Mouse (Mus musculus) heart, adult 2 months (tissue): ENCODE results near the gene Lrch4. TPM values are rescaled to one million over a fixed set of nuclear protein-coding genes. Genes with fewer than 3 reads are reported as not detected.
A peak's percentile ranks its signal among the peaks of the same experiment; 100 is the strongest.

Source experiments
- DNase-seq, 2 experiments: peaks; one replicate each; pipeline ENCODE4 v3.0.0; 2021
- H3K27ac ChIP-seq: fragments of 200-600 bp; 2 replicates; pipeline ENCODE4 v1.8.1; 2022
- H3K27me3 ChIP-seq: fragments of 200-500 bp; 2 replicates; pipeline ENCODE4 v1.6.1; 2012; ENCODE audit warnings: mild to moderate bottlenecking, low read length, inconsistent platforms, mixed read lengths; ENCODE audit not compliant: control insufficient read depth, insufficient read depth
- H3K36me3 ChIP-seq: fragments of 200-500 bp; 2 replicates; pipeline ENCODE4 v1.6.1; 2012; ENCODE audit warnings: low read length, inconsistent platforms; ENCODE audit not compliant: control insufficient read depth, insufficient read depth
- H3K4me1 ChIP-seq: fragments of 200-500 bp; 2 replicates; pipeline ENCODE4 v1.6.1; 2011; ENCODE audit warnings: low read length; ENCODE audit not compliant: control insufficient read depth, insufficient read depth
- H3K4me3 ChIP-seq: fragments of 200-600 bp; 2 replicates; pipeline ENCODE4 v1.8.1; 2022
- H3K79me2 ChIP-seq: fragments of 200-500 bp; replicated peaks from 2 replicates; pipeline ENCODE4 v1.6.1; 2012; ENCODE audit warnings: mild to moderate bottlenecking, inconsistent platforms, low read length, moderate library complexity, mixed read lengths; ENCODE audit not compliant: control insufficient read depth, insufficient read depth
- H3K9ac ChIP-seq: fragments of 200-500 bp; 2 replicates; pipeline ENCODE4 v1.6.1; 2012; ENCODE audit warnings: low read depth, mild to moderate bottlenecking, control low read depth, inconsistent platforms, low read length, mixed read lengths
- CTCF ChIP-seq: fragments of 200-600 bp; IDR thresholded peaks from 2 replicates; pipeline ENCODE4 v1.8.1; 2022; ENCODE audit warnings: antibody characterized with exemption, mild to moderate bottlenecking, moderate library complexity
- EP300 ChIP-seq: fragments of 200-500 bp; IDR thresholded peaks from 2 replicates; pipeline ENCODE4 v1.6.1; 2011; ENCODE audit warnings: low read depth, low read length, control low read depth; ENCODE audit not compliant: insufficient read depth
- POLR2A ChIP-seq: fragments of 200-500 bp; IDR thresholded peaks from 2 replicates; pipeline ENCODE4 v1.6.1; 2011; ENCODE audit warnings: mild to moderate bottlenecking, low read depth, low read length, control low read depth; ENCODE audit not compliant: insufficient read depth
- WGBS: fragments of 180-500 bp; shearing (Covaris S2); methylation state at CpG from one replicate; pipeline ENCODE4 v1.1.7; 2018; 5-methylcytosine and 5-hydroxymethylcytosine counted together
- intact Hi-C: fragments of 180-260 bp; cut with DNase I; formaldehyde crosslinking; loops from one replicate; pipeline ENCODE4 v1.15.1; 2025
- polyA plus RNA-seq: library from polyadenylated mRNA; depleted of rRNA; stranded (reverse); fragments of >200 nt; gene quantifications from 2 replicates; pipeline ENCODE4 v1.2.3, GENCODE M21; 2012
- total RNA-seq, 2 experiments: library from RNA; stranded (reverse); gene quantifications; 2 replicates each; pipeline ENCODE4 v1.2.3; 2021

The Lrch4 gene
- total and polyA plus RNA-seq, 3 experiments = 17.1 to 29.1 (median 20.0) TPM

DNA sequence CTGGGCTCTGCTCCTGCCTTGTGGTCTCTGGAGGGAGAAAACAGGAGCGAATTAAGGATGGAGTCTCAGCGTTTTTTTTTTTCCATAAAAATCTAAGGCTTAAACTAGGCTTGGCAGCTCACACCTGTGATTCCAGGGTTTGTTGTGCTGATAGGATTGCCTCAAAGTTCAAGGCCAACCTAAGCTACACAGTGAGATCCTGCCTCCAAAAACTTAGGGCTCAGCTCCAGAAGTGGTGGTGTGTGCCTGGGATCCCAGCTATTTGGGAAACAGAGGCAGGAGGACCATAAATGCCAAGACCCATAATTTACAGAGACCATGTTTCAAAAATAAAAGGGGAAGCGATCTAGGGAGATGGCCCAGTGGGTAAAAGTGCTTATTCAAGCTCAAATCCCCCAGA, 19.6 kb upstream of the Lrch4 start:
- no peaks in the 10 kb centered on the region for H3K36me3 ChIP-seq
- intact Hi-C loops = no loop called here
- 82% methylated on average over 3 of the region's 3 CpGs for WGBS
- no peaks in the 10 kb centered on the region for H3K79me2 ChIP-seq
- H3K4me3 ChIP-seq = no peak overlapping the region
- no peak overlapping the region for H3K9ac ChIP-seq
- no peak overlapping the region for H3K27ac ChIP-seq
- H3K4me1 ChIP-seq = peaks cover 10% of the 10 kb centered on the region
- TF ChIP-seq POLR2A (no peak), CTCF (no peak), EP300 (no peak)
- no peak for DNase-seq
- no peaks in the 10 kb centered on the region for H3K27me3 ChIP-seq

DNA sequence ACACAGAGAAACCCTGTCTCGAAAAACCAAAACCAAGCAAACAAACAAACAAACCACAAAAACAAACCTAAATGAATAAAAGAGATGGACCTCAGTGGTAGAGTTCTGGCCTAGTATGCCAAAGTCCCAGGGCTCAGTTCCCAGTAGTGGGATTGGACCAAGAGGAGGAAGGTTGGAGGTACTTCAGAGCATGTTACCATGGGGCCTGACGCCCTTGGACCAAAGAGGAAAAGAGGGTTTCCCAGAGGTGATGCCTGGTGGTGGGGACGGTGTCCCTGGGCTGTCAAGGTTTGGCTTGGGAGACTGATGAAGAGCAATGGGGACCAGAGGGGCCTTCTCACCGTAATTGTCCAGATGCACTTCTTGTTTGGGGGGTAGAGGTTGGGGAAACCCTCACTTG, 18.9 kb upstream of the Lrch4 start:
- no peaks in the 10 kb centered on the region for H3K79me2 ChIP-seq
- WGBS = 69% methylated on average over 4 of the region's 4 CpGs
- intact Hi-C loops = loop anchor here (1.0 kb wide), 1 partner anchor 18 kb away; no protein-coding TSS in a partner anchor
- peak in 1 of 2 experiments; percentile 11 for DNase-seq
- peak overlapping the region; percentile 43 for H3K4me3 ChIP-seq
- H3K27ac ChIP-seq = peak overlapping the region; percentile 78
- peaks cover 10% of the 10 kb centered on the region for H3K4me1 ChIP-seq
- H3K36me3 ChIP-seq = no peaks in the 10 kb centered on the region
- TF ChIP-seq CTCF (no peak), POLR2A (no peak)
- peak overlapping the region; percentile 17 for H3K9ac ChIP-seq
- H3K27me3 ChIP-seq = no peaks in the 10 kb centered on the region

DNA sequence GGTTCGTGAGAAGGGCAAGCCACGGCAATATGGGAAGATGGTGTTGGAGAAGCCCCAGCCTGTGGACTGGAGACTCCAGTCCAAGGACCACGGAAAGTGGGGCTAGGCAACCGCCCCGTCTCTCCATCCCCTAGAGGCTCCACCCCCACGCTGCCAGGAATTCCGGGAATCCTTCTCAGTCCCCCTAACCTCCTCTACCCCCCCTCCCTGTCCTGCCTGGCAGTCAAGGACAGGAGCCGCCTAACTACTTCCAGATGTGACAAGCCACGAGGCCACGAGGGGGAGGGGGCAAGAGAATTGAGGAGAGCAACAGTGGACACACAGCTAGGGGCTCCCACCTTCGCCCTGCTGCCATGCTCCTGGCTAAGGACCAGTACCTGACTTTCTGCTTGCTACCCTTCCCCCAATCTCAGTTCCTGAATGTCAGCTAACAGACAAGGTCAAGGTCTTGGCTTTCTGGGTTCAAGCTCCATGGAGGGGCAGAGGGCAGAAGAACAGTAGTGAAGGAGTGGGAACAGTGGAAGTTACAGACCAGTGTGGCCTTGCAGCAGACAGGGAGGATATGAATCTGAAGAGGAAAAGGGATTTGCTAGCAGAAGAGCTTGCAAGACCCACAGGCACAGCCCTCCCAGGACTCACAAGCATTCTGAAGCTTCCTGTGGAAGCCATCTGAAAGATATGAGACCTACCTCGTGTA, 18.2 kb upstream of the Lrch4 start:
- Histone ChIP-seq H3K36me3 (no peaks in the 10 kb centered on the region), H3K27ac (peak overlapping the region; percentile 78), H3K9ac (peak overlapping the region; percentile 61), H3K4me1 (peaks cover 10% of the 10 kb centered on the region), H3K79me2 (no peaks in the 10 kb centered on the region), H3K4me3 (peak overlapping the region; percentile 43), H3K27me3 (no peaks in the 10 kb centered on the region)
- intact Hi-C loops = loop anchor here (1.0 kb wide), 1 partner anchor 18 kb away; no protein-coding TSS in a partner anchor
- peak; percentile 81 to 85 for DNase-seq
- TF ChIP-seq EP300 (peak; percentile 87), POLR2A (0 out of 2 replicates have a peak, but pooled peaks have one; percentile 52), CTCF (no peak)
- WGBS = 7% methylated on average over 12 of the region's 12 CpGs

DNA sequence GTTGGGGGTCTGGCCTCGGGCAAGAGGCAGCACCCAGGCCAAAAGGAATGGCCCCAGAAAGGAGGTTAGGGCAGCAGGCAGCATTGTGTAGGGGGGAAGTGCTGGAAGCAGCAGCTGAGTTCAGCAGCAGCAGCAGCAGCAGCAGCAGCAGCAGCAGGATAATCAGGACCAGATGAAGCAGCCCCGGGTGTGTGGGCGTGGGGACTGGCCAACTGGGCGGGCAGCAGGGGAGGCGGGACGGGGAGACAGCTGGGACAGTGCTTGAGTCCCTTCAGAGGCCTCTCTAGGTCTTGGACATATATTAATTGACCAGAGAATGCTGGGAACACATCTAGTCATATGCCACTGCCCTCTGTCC, 17.7 kb upstream of the Lrch4 start:
- Histone ChIP-seq H3K36me3 (no peaks in the 10 kb centered on the region), H3K4me3 (peak overlapping the region; percentile 43), H3K4me1 (peaks cover 10% of the 10 kb centered on the region), H3K27me3 (no peaks in the 10 kb centered on the region), H3K79me2 (no peaks in the 10 kb centered on the region), H3K9ac (peak overlapping the region; percentile 61), H3K27ac (peak overlapping the region; percentile 78)
- WGBS = 4% methylated on average over 6 of the region's 6 CpGs
- TF ChIP-seq CTCF (no peak), EP300 (no peak), POLR2A (peak; percentile 51; the same call in 1 of the 2 replicates)
- DNase-seq = peak; percentile 81 to 82
- intact Hi-C loops = no loop called here

DNA sequence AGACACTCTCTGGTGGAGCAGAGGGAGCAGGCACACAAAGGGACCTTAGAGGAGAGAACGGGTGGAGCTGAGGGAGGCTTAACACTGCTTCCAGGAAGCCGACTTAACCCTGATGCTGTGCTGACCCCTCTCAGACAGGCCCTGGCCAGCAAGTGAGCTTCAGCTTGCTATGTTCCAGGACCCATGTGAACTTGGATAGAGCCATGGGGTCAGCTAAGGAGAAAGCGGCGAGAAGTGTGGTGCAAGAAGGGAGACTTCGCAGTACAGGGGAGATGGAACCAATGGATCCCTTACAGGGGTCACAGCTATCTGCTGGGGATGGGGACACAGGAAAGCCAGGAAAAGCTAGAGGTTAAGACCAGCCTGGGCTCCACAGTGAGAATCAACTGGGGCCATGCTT, 15.8 kb upstream of the Lrch4 start:
- Histone ChIP-seq H3K27ac (peak overlapping the region; percentile 20; the same call in 1 of the 2 replicates), H3K27me3 (no peaks in the 10 kb centered on the region), H3K9ac (no peak overlapping the region), H3K4me3 (no peak overlapping the region), H3K4me1 (peaks cover 10% of the 10 kb centered on the region), H3K79me2 (no peaks in the 10 kb centered on the region), H3K36me3 (no peaks in the 10 kb centered on the region)
- TF ChIP-seq POLR2A (0 out of 2 replicates have a peak, but pooled peaks have one; percentile 31), CTCF (no peak)
- intact Hi-C loops = no loop called here
- WGBS = 72% methylated on average over 5 of the region's 5 CpGs
- DNase-seq = peak; percentile 41 to 47

DNA sequence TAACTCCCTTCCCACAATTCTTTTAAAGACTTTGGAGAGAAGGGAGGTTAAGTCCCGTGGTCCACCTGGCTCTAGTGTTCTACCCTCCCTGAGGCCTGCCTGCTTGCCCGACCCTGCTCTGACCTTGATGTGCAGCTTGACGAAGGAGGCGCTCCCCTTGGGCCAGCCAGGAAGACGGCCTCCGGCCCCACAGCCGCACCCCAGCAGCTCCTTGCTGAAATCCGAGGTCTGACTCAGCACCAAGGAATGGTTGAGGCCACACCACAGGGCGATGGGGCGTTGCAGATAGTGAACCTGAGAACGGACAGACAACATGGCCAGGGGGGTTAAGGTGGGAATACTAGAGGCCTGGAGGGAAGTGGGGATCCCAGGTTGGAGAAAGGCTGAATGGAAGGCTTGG, 15.4 kb upstream of the Lrch4 start, which contains the start of gene Pcolce:
Gene Pcolce, minus strand, starts transcription at position 235 of the 400 bp plus-strand sequence.
- H3K79me2 ChIP-seq = no peaks in the 10 kb centered on the region
- peak; percentile 54 to 63 for DNase-seq
- H3K4me3 ChIP-seq = no peak within 1 kb of the TSS
- H3K27ac ChIP-seq = peak within 1 kb of the TSS; percentile 20; the same call in 1 of the 2 replicates
- whole genome bisulfite sequencing = 52% methylated on average over 11 of the region's 11 CpGs
- intact Hi-C loops = no loop called here
- H3K27me3 ChIP-seq = no peaks in the 10 kb centered on the region
- H3K9ac ChIP-seq = no peak within 1 kb of the TSS
- H3K36me3 ChIP-seq = no peaks in the 10 kb centered on the region
- TF ChIP-seq CTCF (no peak), EP300 (no peak), POLR2A (no peak)
- peaks cover 10% of the 10 kb centered on the region for H3K4me1 ChIP-seq
